Mouse (Mus musculus): ENCODE measurements around the gene Zc3h8. TPM values are rescaled to one million over a fixed set of nuclear protein-coding genes. Genes with fewer than 3 reads are reported as not detected.

The Zc3h8 gene
- 6.7 and 7.2 TPM in 2 replicates for polyA plus RNA-seq (2015; fragmentation: Nextera tagmentation; extraction: Ambion mirVana)

DNA sequence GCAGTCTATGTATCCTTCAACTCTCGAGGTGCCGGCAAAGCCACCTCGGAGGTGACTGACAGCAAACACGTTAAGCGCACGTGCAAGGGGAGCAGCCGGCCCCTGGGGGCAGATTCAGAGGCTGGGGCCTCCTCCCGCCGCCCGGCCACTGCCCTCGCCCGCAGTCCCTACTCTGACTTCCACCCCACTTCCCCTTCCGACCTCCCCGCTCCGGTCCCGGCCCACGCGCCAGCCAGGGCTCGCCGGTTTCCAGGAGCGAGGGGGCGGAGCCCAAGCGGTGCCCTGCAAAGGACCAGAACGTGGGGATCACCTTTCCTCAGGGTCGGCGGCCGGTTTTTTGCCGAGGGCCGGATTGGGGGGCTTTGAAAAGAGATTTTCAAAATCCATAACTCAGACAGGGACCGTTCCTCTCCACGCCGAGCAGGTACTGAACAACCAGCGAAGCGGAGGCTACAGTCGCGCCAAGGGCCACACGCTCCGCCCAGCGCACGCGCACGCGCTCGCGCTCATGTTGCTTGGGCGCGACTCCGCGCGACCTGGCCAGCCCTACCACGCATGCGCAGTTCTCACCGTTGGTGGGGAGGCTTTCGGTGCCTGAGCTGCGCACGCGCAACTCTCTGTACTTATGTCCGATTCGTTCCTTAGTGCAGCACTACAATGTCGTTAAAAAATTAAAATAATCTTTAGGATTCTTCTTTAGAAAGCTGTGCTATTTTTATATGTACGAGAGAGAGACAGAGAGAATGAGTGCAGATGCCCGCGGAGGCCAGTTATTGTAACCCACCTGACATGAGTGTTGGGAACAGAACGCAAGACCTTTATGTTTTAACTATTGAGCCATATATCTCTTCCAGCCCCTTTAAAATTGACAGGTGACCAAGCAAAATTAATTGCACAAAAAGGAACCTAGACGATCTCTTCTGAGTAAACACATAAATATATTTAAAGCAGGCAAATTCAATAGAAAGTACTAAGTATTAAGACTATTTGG lies at the start of gene Zc3h8:
Gene Zc3h8 (minus strand): TSS at position 540 of the 991 bp plus-strand sequence.
- H3K9me3 ChIP-seq, result no peaks in the 10 kb centered on the region
- peak within 1 kb of the TSS; percentile 68 for H3K9ac ChIP-seq
- H3K36me3 ChIP-seq, result peaks cover 10% of the 10 kb centered on the region; the same call in 1 of the 2 replicates
- no peaks in the 10 kb centered on the region for H3K4me1 ChIP-seq
- ATAC-seq (ENCODE audit: borderline replicate concordance, extremely low read depth, low FRiP score, low TSS enrichment), result peak; percentile 92
- H3K27ac ChIP-seq, result peak within 1 kb of the TSS; percentile 78
- 1% methylated on average over 65 of the region's 65 CpGs for WGBS
- no peaks in the 10 kb centered on the region for H3K27me3 ChIP-seq
- H3K4me2 ChIP-seq, result peak within 1 kb of the TSS; percentile 93
- H3K4me3 ChIP-seq, result peak within 1 kb of the TSS; percentile 59

DNA sequence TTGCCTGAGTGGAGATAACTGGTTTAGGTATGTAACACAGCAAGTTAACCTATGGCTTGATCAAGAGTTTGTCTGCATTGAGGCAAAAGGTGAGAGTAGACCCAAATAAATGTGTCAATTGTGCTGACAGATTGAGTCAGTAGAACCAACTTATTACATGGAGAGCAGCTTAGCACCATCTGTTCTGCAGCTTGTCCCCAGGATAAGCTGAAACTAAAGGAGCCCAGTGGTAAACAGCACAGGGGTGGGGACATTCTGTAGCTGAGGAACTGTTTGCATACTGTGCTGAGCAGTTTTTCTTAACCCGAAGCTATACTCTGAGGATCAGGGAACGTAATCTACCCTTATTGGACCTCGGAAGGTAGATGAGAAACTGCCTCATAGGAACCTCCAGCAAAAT lies 40.9 kb upstream of the Zc3h8 start:
- Histone ChIP-seq H3K4me1 (no peaks in the 10 kb centered on the region), H3K27me3 (no peaks in the 10 kb centered on the region), H3K9me3 (no peaks in the 10 kb centered on the region), H3K9ac (no peak overlapping the region), H3K27ac (no peak overlapping the region), H3K4me2 (no peak overlapping the region), H3K4me3 (no peak overlapping the region), H3K36me3 (no peaks in the 10 kb centered on the region)
- 82% methylated on average over 3 of the region's 3 CpGs for WGBS
- no peak for ATAC-seq (ENCODE audit: borderline replicate concordance, extremely low read depth, low FRiP score, low TSS enrichment)

DNA sequence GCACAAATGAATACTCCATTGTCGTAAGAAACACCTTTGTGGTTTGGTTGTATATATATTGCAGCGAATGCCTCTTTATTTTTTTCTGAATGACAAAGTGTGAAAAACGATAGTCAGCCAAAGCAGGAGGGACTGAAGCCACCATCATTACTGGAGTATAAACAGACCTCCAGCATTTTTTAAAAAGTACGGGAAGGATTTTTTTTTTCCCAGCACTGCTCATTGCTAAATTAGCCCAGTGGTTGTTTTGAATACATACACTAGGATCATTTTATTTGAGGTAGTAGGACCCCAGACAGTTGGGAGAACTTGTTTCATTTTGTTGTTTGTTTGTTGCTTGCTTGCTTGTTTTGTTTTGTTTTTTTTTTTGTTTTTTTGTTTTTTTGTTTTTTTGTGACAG lies 31.7 kb upstream of the Zc3h8 start:
- Histone ChIP-seq H3K27me3 (no peaks in the 10 kb centered on the region), H3K9me3 (no peaks in the 10 kb centered on the region), H3K36me3 (no peaks in the 10 kb centered on the region), H3K27ac (no peak overlapping the region), H3K9ac (no peak overlapping the region), H3K4me1 (no peaks in the 10 kb centered on the region), H3K4me2 (no peak overlapping the region), H3K4me3 (no peak overlapping the region)
- no peak for ATAC-seq (ENCODE audit: borderline replicate concordance, extremely low read depth, low FRiP score, low TSS enrichment)
- 40% methylated on average over 4 of the region's 4 CpGs for WGBS

DNA sequence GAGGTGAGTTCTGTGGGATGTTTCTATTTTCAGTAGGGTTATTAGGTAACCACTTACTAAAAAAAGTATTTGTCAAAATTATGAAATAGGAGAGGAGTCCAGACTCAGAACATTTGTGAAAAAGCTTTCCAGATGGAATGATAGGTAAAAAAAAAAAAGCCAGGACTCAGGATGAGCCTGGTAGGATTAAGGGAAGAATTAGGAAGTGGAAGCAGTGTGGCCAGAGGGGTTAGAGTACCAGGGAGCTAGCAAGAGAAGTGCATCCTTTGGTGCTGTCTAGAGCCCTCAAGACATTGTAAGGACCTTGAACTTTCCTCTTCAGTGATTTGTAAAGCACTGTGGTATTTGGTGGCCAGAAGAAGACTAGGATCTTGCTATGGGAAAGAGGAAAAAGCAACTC lies 28.4 kb upstream of the Zc3h8 start:
- H3K27me3 ChIP-seq, result no peaks in the 10 kb centered on the region
- no peaks in the 10 kb centered on the region for H3K9me3 ChIP-seq
- no peak overlapping the region for H3K4me2 ChIP-seq
- no peaks in the 10 kb centered on the region for H3K4me1 ChIP-seq
- no peak overlapping the region for H3K9ac ChIP-seq
- H3K4me3 ChIP-seq, result no peak overlapping the region
- no peaks in the 10 kb centered on the region for H3K36me3 ChIP-seq
- no peak for ATAC-seq (ENCODE audit: borderline replicate concordance, extremely low read depth, low FRiP score, low TSS enrichment)
- no peak overlapping the region for H3K27ac ChIP-seq

DNA sequence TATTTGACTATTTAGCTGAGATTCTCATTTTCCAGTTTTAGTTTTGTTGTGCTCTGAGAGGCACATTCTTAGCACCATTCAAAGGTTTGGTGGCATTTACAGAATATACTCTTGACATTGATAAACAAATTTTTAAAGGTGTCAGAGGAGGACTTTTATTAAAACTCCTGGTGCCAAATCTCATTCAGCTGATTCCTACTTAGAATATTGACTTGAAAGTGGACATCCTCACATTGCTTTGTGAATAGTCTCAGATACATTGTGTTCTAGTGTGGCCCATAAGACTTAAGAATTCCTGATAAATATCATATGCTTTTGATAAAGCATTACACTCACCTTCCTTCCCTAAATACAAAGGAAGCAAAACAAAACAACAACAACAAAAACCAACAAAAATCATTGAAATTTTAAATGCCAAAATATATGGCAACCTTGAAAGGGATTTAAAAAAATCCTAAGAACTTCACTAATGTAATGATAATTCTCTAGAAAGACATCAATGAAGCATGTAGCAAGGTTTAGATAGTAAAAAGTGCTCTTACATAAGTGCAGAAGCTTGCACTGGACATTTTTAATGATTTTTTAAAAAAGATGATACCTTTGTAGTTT lies 24.7 kb upstream of the Zc3h8 start:
- Histone ChIP-seq H3K9ac (peak overlapping the region; percentile 100), H3K36me3 (no peaks in the 10 kb centered on the region), H3K9me3 (no peaks in the 10 kb centered on the region), H3K4me1 (peaks cover 7% of the 10 kb centered on the region; the same call in 1 of the 2 replicates), H3K4me3 (peak overlapping the region; percentile 91), H3K27me3 (no peaks in the 10 kb centered on the region), H3K4me2 (peak overlapping the region; percentile 69), H3K27ac (peak overlapping the region; percentile 100)
- ATAC-seq (ENCODE audit: borderline replicate concordance, extremely low read depth, low FRiP score, low TSS enrichment), result no peak

DNA sequence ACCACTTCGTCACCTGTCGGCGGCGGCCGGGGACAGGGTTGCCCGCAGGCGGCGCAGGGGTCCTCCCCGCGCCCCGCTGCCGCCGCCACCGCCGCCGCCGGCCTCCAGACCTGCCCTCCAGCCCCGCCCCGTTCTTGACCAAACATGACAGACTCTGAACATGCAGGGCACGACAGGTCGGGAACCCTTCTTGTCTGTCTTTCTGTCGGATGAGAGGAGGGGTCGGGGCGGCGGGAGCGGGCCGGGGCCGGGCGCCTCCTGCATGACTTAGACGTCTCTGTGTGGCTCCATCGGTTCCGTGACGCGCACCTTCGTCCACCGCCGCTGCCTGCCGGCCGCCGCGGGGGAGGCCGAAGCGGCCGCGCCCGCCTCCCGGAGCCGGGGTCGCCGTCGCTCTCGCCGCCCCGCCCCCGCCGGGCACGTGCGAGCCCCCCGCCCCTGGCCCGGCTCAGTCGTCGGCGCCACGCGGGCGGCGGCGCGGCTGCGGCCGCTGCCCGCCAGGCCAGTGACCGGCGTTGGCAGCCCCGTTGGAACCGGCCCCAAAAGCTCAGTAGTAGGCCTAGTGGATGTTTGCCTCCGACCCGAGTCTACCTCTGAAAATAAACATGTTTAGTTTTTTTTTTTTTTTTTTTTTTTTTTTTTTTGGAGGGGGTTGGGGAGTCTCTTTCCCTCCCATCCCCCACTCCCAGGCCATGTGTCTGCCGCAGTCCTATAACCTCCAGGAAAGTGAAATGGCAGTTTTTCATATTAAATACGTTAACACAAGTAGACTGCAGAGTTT lies 24.0 kb upstream of the Zc3h8 start, which contains the start of gene Gm10762:
Gene Gm10762 (minus strand): TSS at position 65 of the 781 bp plus-strand sequence.
- H3K9ac ChIP-seq, result peak within 1 kb of the TSS; percentile 100
- ATAC-seq (ENCODE audit: borderline replicate concordance, extremely low read depth, low FRiP score, low TSS enrichment), result peak; percentile 89
- peak within 1 kb of the TSS; percentile 69 for H3K4me2 ChIP-seq
- H3K27ac ChIP-seq, result peak within 1 kb of the TSS; percentile 100
- peak within 1 kb of the TSS; percentile 91 for H3K4me3 ChIP-seq
- under 1% methylated on average over 74 of the region's 80 CpGs for WGBS
- peaks cover 7% of the 10 kb centered on the region; the same call in 1 of the 2 replicates for H3K4me1 ChIP-seq
- H3K9me3 ChIP-seq, result no peaks in the 10 kb centered on the region
- no peaks in the 10 kb centered on the region for H3K36me3 ChIP-seq
- no peaks in the 10 kb centered on the region for H3K27me3 ChIP-seq

DNA sequence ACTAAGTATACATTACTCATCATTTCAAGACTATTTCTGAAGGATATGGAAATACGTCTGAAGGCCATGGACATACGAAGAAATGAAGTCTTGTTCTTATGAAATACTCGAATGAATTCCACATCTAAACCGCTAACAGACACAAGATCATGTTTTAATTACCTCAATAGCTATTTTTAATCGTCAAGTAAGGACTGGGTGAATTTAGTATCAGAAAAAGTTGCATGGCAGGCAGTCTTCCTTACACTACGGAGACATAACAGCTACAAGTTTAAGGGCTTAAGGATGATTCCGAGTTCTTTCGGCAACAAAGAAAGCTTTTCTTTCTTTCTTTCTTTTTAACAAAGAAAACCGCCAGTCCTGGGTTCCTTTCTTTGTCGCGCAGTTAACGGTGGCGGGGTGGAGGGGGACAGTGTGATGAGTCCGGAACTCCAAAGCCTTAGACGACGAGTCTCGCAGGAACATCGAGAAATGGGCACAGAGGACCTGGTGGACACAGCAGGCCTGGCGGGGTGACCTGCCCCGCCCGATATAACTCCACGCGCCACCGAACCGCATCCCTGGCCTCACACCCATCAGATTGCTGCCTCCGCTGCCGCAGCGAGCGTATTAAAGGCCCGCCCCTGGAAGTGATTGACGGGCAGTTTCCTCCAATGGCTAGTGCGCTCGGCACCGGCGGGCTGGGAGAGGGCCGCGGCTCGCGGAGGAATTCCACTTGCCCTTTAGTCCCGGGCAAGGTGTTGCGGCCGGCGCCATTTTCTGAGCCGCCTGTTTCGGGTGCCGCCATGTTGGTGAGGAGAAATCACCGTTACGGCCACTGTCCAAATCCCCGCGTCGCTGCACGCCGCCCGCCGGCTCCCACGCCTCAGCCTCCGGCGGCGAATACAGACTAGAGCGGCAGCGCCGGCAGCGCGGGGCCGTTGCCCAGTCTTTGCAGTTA lies 23.0 kb upstream of the Zc3h8 start, which contains the start of gene Zc3h6:
Gene Zc3h6 (plus strand): TSS at position 762 of the 940 bp plus-strand sequence.
- under 1% methylated on average over 65 of the region's 65 CpGs for WGBS
- no peaks in the 10 kb centered on the region for H3K9me3 ChIP-seq
- no peaks in the 10 kb centered on the region for H3K27me3 ChIP-seq
- H3K4me2 ChIP-seq, result peak within 1 kb of the TSS; percentile 69
- peak within 1 kb of the TSS; percentile 100 for H3K27ac ChIP-seq
- H3K4me3 ChIP-seq, result peak within 1 kb of the TSS; percentile 91
- H3K9ac ChIP-seq, result peak within 1 kb of the TSS; percentile 100
- peak; percentile 99 for ATAC-seq (ENCODE audit: borderline replicate concordance, extremely low read depth, low FRiP score, low TSS enrichment)
- H3K4me1 ChIP-seq, result peaks cover 7% of the 10 kb centered on the region; the same call in 1 of the 2 replicates
- H3K36me3 ChIP-seq, result no peaks in the 10 kb centered on the region

DNA sequence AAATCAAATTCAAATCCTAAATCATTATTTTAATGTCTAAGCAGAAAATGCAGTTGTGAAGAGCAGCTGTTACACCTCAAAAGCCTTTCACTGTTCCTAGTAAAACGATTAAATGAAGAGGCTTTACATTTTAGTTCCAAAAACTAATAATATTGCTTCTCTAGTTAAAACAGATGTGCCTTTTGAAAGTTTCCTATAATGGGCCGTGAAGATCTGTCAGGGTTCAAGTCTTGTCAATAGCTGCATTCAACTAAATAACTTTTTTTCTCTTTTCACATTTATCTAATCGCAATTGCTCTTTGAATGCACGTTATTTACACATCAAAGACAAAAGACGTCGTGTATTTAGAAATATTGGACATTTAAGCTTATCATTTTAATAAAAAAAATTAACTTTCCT lies 22.4 kb upstream of the Zc3h8 start:
- peak overlapping the region; percentile 91; the same call in 1 of the 2 replicates for H3K4me3 ChIP-seq

DNA sequence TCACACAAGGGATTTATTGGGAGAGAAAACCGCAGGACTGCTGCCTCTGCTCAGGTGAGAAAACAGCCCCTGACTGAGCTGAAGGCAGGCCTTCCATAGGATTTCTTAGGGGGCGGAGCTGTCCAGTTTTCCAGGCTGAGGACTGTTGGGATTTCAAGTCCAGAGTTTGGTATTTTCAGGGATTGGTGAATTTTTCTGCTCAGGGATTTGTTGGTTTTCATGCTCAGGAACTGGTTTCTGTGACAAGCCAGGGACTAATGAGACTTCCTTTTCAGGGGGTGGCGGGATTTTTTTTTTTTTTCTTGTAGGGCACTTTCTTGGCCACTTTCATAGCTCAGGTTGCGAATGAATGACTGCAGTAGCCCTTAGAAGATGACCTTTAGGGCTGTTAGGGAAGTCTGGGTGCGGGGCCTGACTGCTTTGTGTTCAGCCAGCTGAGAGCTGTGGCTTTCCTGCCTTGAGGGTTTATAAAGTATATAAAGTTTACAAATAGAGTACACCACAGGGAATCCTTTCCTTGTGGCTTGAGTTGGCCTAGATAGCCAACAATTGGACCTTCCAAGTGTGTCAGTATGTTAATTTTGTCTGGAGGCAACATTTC lies 21.7 kb upstream of the Zc3h8 start:
- H3K27me3 ChIP-seq, result no peaks in the 10 kb centered on the region
- H3K4me3 ChIP-seq, result no peak overlapping the region
- peaks cover 7% of the 10 kb centered on the region; the same call in 1 of the 2 replicates for H3K4me1 ChIP-seq
- no peak overlapping the region for H3K9ac ChIP-seq
- H3K36me3 ChIP-seq, result no peaks in the 10 kb centered on the region
- peak overlapping the region; percentile 61 for H3K27ac ChIP-seq
- ATAC-seq (ENCODE audit: borderline replicate concordance, extremely low read depth, low FRiP score, low TSS enrichment), result no peak
- H3K9me3 ChIP-seq, result no peaks in the 10 kb centered on the region
- peak overlapping the region; percentile 54 for H3K4me2 ChIP-seq
- WGBS, result 50% methylated on average over 5 of the region's 5 CpGs

More for the DNA sequence above, 22.4 kb upstream of the Zc3h8 start:
- peaks cover 7% of the 10 kb centered on the region; the same call in 1 of the 2 replicates for H3K4me1 ChIP-seq
- no peaks in the 10 kb centered on the region for H3K9me3 ChIP-seq
- ATAC-seq (ENCODE audit: borderline replicate concordance, extremely low read depth, low FRiP score, low TSS enrichment), result no peak
- no peak overlapping the region for H3K9ac ChIP-seq
- no peaks in the 10 kb centered on the region for H3K36me3 ChIP-seq
- 13% methylated on average over 6 of the region's 6 CpGs for WGBS
- H3K4me2 ChIP-seq, result peak overlapping the region; percentile 54
- no peaks in the 10 kb centered on the region for H3K27me3 ChIP-seq
- peak overlapping the region; percentile 61; the same call in 1 of the 2 replicates for H3K27ac ChIP-seq

DNA sequence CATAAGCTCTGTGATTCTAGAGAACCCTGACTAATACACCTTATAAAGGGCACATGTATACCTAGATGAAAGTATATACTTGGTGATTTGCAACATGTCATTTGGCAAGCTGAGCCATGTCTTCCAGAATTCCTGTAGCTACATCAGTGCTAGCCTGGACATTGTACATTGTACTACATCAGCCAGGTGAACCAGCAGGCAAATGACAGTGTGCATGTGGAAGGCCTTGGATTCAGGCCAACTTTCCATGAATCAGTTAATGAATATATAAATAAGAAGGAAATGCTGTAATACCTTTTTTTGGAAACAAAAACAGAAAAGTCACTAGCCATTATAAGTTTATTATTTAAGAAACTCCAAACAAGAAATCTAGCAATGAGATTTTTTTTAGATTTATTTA lies 10.3 kb upstream of the Zc3h8 start:
- ATAC-seq (ENCODE audit: borderline replicate concordance, extremely low read depth, low FRiP score, low TSS enrichment), result no peak

More for the DNA sequence above, 10.3 kb upstream of the Zc3h8 start:
- Histone ChIP-seq H3K27ac (no peak overlapping the region), H3K4me2 (no peak overlapping the region), H3K9ac (no peak overlapping the region), H3K9me3 (no peaks in the 10 kb centered on the region), H3K4me3 (no peak overlapping the region), H3K4me1 (no peaks in the 10 kb centered on the region), H3K27me3 (no peaks in the 10 kb centered on the region), H3K36me3 (no peaks in the 10 kb centered on the region)

Data from lung, embryonic 15.5 days (tissue).